Mouse (Mus musculus): ENCODE results near the gene Nkd2.

GRCm38 (mm10) chr13:73773519-73774205 is 73.8 kb downstream of the Nkd2 start:
- TF ChIP-seq EP300 (IDR thresholded peaks at IDR 0.05; ENCODE audit: low read depth) (no peak), CTCF (IDR thresholded peaks at IDR 0.05; ENCODE audit: low read depth) (no peak)
